Mouse (Mus musculus) liver, embryonic 12.5 days (tissue): Measurements from ENCODE around the gene Hyou1. TPM values are rescaled to one million over a fixed set of nuclear protein-coding genes. Genes with fewer than 3 reads are reported as not detected.

Experiments used
- ATAC-seq: fragments of 200-750 bp; cut with Nextera tagmentation; 2 replicates; pipeline ENCODE4 v1.8.0; 2017; ENCODE audit warnings: moderate number of reproducible peaks, mild to moderate bottlenecking, moderate library complexity
- H3K27ac ChIP-seq: fragments of 300-500 bp; sonication (generic); 2 replicates; pipeline ENCODE4 v1.5.1; 2016; ENCODE audit warnings: mild to moderate bottlenecking
- H3K27me3 ChIP-seq: fragments of 300-500 bp; sonication (generic); replicated peaks from 2 replicates; pipeline ENCODE4 v1.6.1; 2016; ENCODE audit warnings: mild to moderate bottlenecking, moderate library complexity
- H3K36me3 ChIP-seq: fragments of 300-500 bp; sonication (generic); 2 replicates; pipeline ENCODE4 v1.6.1; 2016; ENCODE audit warnings: mild to moderate bottlenecking, moderate library complexity
- H3K4me1 ChIP-seq: fragments of 300-500 bp; sonication (generic); 2 replicates; pipeline ENCODE4 v1.6.1; 2016
- H3K4me2 ChIP-seq: fragments of 300-500 bp; sonication (generic); 2 replicates; pipeline ENCODE4 v1.6.1; 2016; ENCODE audit warnings: mild to moderate bottlenecking, moderate library complexity
- H3K4me3 ChIP-seq: fragments of 300-500 bp; sonication (generic); 2 replicates; pipeline ENCODE4 v1.5.1; 2016; ENCODE audit warnings: mild to moderate bottlenecking, moderate library complexity
- H3K9ac ChIP-seq: fragments of 300-500 bp; sonication (generic); 2 replicates; pipeline ENCODE4 v1.6.1; 2016; ENCODE audit warnings: mild to moderate bottlenecking, moderate library complexity
- H3K9me3 ChIP-seq: fragments of 300-500 bp; sonication (generic); replicated peaks from 2 replicates; pipeline ENCODE4 v1.6.1; 2016; ENCODE audit warnings: mild to moderate bottlenecking, moderate library complexity
- WGBS: fragments of 180-500 bp; shearing (Covaris S2); methylation state at CpG from one replicate; pipeline ENCODE4 v1.1.7; 2016; ENCODE audit not compliant: insufficient replicate concordance; 5-methylcytosine and 5-hydroxymethylcytosine counted together
- microRNA-seq: library from miRNA; unstranded; fragments of <30 nt; microRNA quantifications from one replicate; pipeline ENCODE4, GENCODE M21; 2017
- polyA plus RNA-seq: library from polyadenylated mRNA; unstranded; fragments of >200 nt; fragmentation: Nextera tagmentation; extraction: Ambion mirVana; gene quantifications from 2 replicates; pipeline ENCODE4 v1.2.1, GENCODE M21; 2016

The Hyou1 gene
- polyA plus RNA-seq, 1 experiment from 2014 or later, result 26.4 TPM

DNA sequence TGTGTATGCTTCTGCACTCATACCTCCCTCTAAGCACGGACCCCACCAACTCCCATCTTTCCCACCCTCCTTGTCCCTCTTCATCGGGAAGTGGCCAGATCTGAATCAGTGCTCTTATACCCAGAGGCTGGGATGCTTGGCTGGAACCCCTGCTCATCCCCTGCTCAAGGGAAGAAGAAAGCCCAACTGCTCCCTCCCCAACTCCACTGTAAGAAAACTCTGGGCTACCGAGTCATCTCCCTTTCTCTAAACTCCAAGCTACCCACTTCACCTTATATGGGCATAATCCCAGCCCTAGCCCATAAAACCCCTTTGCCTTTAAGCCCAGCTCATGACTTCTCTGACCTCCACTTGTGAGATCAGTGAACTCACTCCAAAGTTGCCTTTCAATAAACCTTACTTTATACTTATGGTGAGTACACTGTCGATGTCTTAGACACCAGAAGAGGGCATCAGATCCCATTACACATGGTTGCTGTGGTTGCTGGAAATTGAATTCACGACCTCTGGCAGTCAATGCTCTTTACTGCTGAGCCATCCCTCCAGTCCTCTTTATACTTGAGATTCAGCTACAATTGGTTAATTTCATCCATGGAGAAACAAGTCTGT is 53.4 kb downstream of the Hyou1 start:
- Histone ChIP-seq H3K4me2 (no peak overlapping the region), H3K9me3 (no peaks in the 10 kb centered on the region), H3K9ac (no peak overlapping the region), H3K36me3 (no peaks in the 10 kb centered on the region), H3K4me1 (no peaks in the 10 kb centered on the region), H3K27ac (no peak overlapping the region), H3K27me3 (peaks cover 13% of the 10 kb centered on the region), H3K4me3 (no peak overlapping the region)
- no peak for ATAC-seq
- WGBS, result 37% methylated on average over 5 of the region's 5 CpGs

DNA sequence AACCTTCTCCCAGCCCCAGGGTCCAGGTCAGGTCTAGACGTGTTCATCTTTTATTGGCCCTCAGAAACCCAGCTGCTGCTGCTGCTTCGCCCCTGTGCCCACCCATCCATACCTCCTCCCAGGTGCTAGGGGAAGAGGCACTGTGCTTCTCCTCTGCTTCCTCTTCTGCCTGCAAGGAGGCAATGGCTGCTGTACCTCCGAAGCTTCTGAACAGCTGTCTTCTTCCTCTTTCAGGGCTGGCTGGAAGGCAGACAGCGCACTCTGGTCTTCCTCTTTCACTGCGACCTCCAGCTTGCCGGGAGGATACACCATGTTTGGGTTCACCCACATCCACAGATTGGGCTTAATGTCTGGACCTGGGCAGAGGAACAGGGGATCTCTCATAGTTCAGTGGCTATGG is 56.5 kb downstream of the Hyou1 start:
- Histone ChIP-seq H3K27ac (no peak overlapping the region), H3K27me3 (peaks cover 23% of the 10 kb centered on the region), H3K4me3 (no peak overlapping the region), H3K4me1 (no peaks in the 10 kb centered on the region), H3K36me3 (no peaks in the 10 kb centered on the region), H3K4me2 (no peak overlapping the region), H3K9me3 (no peaks in the 10 kb centered on the region), H3K9ac (no peak overlapping the region)
- WGBS, result 25% methylated on average over 6 of the region's 6 CpGs
- no peak for ATAC-seq

DNA sequence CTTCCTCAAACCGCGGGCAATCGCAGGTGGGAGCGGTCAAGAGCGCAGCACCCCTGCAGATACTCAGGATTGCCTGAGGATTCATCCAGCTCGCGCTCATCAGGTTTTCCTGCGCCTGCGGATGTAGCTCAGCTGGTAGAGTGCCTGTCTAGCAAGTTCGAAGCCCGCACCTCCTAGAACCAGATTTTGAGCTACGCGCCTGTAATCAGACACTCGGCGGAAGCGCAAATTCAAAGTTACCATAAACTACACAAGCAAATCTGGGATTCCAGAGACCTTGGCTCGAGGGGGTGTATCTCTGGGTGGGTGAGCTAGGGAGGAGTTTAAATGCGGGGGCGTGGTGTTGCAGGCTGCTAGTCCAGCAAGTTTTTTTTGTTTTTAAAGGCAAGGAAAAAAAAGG is 61.7 kb downstream of the Hyou1 start, which contains the start of gene Foxr1:
Gene Foxr1 (minus strand): TSS at position 176 of the 400 bp plus-strand sequence.
- ATAC-seq, result no peak
- WGBS, result 54% methylated on average over 19 of the region's 19 CpGs
- H3K4me1 ChIP-seq, result no peaks in the 10 kb centered on the region
- no peaks in the 10 kb centered on the region for H3K36me3 ChIP-seq
- peaks cover 22% of the 10 kb centered on the region for H3K27me3 ChIP-seq
- no peak within 1 kb of the TSS for H3K4me2 ChIP-seq
- no peak within 1 kb of the TSS for H3K4me3 ChIP-seq
- H3K9me3 ChIP-seq, result no peaks in the 10 kb centered on the region
- H3K9ac ChIP-seq, result no peak within 1 kb of the TSS
- H3K27ac ChIP-seq, result no peak within 1 kb of the TSS

Small RNA genes within 50 kb of the gene (microRNA-seq; reads per million reads assigned to microRNA genes)
- gene Gm44335 (not detected), gene Mir7085 (not detected)

Other genes starting within 250 kb of the Hyou1 start
- 6.1 and 6.3 TPM in 2 replicates for gene Mcam, start 245.0 kb upstream of the Hyou1 start, polyA plus RNA-seq
- gene Cbl, start 145.4 kb upstream of the Hyou1 start, polyA plus RNA-seq, result 9.5 and 10.0 TPM in 2 replicates
- gene Ccdc153, start 138.8 kb upstream of the Hyou1 start, polyA plus RNA-seq, result not detected in 2 replicates
- 0.15 and 0.17 TPM in 2 replicates for gene Pdzd3, start 128.0 kb upstream of the Hyou1 start, polyA plus RNA-seq
- 3.6 and 4.0 TPM in 2 replicates for gene Nlrx1, start 110.9 kb upstream of the Hyou1 start, polyA plus RNA-seq
- gene Abcg4, start 90.9 kb upstream of the Hyou1 start, polyA plus RNA-seq, result 20.1 and 21.7 TPM in 2 replicates
- 16.2 and 17.2 TPM in 2 replicates for gene Hinfp, start 73.8 kb upstream of the Hyou1 start, polyA plus RNA-seq
- 12.3 and 13.0 TPM in 2 replicates for gene C2cd2l, start 59.2 kb upstream of the Hyou1 start, polyA plus RNA-seq
- gene Dpagt1, start 53.5 kb upstream of the Hyou1 start, polyA plus RNA-seq, result 21.9 and 24.0 TPM in 2 replicates
- 233 and 239 TPM in 2 replicates for gene H2afx, start 44.8 kb upstream of the Hyou1 start, polyA plus RNA-seq
- gene Hmbs, start 35.3 kb upstream of the Hyou1 start, polyA plus RNA-seq, result 1,354 and 1,355 TPM in 2 replicates
- gene Vps11, start 17.8 kb upstream of the Hyou1 start, polyA plus RNA-seq, result 17.0 and 19.0 TPM in 2 replicates
- 19.7 and 21.1 TPM in 2 replicates for gene Slc37a4, start 17.4 kb downstream of the Hyou1 start, polyA plus RNA-seq
- gene Rps25, start 27.6 kb downstream of the Hyou1 start, polyA plus RNA-seq, result 1,783 and 1,792 TPM in 2 replicates
- gene Trappc4, start 28.1 kb downstream of the Hyou1 start, polyA plus RNA-seq, result 77.7 and 79.9 TPM in 2 replicates
- 16.8 and 18.6 TPM in 2 replicates for gene Ccdc84, start 39.1 kb downstream of the Hyou1 start, polyA plus RNA-seq
- gene Foxr1, start 61.6 kb downstream of the Hyou1 start, polyA plus RNA-seq, result not detected in 2 replicates
- not detected in 2 replicates for gene Upk2, start 75.5 kb downstream of the Hyou1 start, polyA plus RNA-seq
- 2.5 and 2.7 TPM in 2 replicates for gene Bcl9l, start 103.3 kb downstream of the Hyou1 start, polyA plus RNA-seq
- 0.05 TPM in 1 of 2 replicates, not detected in the other for gene Cxcr5, start 182.4 kb downstream of the Hyou1 start, polyA plus RNA-seq
- gene Ddx6, start 225.4 kb downstream of the Hyou1 start, polyA plus RNA-seq, result 9.3 and 10.0 TPM in 2 replicates